Mouse (Mus musculus) liver, postnatal 0 days (tissue): ENCODE measurements around the gene Atp9a. TPM values are rescaled to one million over a fixed set of nuclear protein-coding genes. Genes with fewer than 3 reads are reported as not detected.

Source experiments
- ATAC-seq: fragments of 200-750 bp; cut with Nextera tagmentation; 2 replicates; pipeline ENCODE4 v1.8.0; 2017; ENCODE audit warnings: mild to moderate bottlenecking, moderate library complexity
- DNase-seq: peaks from one replicate; pipeline ENCODE4 v3.0.0-alpha.2; 2016
- H3K27ac ChIP-seq: fragments of 300-500 bp; sonication (generic); 2 replicates; pipeline ENCODE4 v1.5.1; 2014; ENCODE audit warnings: antibody characterized with exemption, moderate library complexity, mild to moderate bottlenecking, low read depth
- H3K27me3 ChIP-seq: fragments of 300-500 bp; sonication (generic); 2 replicates; pipeline ENCODE4 v1.6.1; 2014; ENCODE audit warnings: low read length, control low read depth, mixed read lengths; ENCODE audit not compliant: insufficient read depth
- H3K36me3 ChIP-seq: fragments of 300-500 bp; sonication (generic); replicated peaks from 2 replicates; pipeline ENCODE4 v1.6.1; 2014; ENCODE audit warnings: mild to moderate bottlenecking, control low read depth, low read length, moderate library complexity, mixed read lengths; ENCODE audit not compliant: insufficient read depth
- H3K4me1 ChIP-seq: fragments of 300-500 bp; sonication (generic); 2 replicates; pipeline ENCODE4 v1.6.1; 2014; ENCODE audit warnings: antibody characterized with exemption, mild to moderate bottlenecking, control low read depth; ENCODE audit not compliant: insufficient read depth
- H3K4me2 ChIP-seq: fragments of 300-500 bp; sonication (generic); 2 replicates; pipeline ENCODE4 v1.6.1; 2014; ENCODE audit warnings: low read depth, mild to moderate bottlenecking, low read length, moderate library complexity, mixed read lengths
- H3K4me3 ChIP-seq: fragments of 300-500 bp; sonication (generic); 2 replicates; pipeline ENCODE4 v1.5.1; 2014; ENCODE audit warnings: low read depth, low read length
- H3K9ac ChIP-seq: fragments of 300-500 bp; sonication (generic); replicated peaks from 2 replicates; pipeline ENCODE4 v1.6.1; 2014; ENCODE audit warnings: mild to moderate bottlenecking, moderate library complexity
- H3K9me3 ChIP-seq: fragments of 300-500 bp; sonication (generic); 2 replicates; pipeline ENCODE4 v1.6.1; 2016; ENCODE audit warnings: mild to moderate bottlenecking, control low read depth, low read length, mixed read lengths
- CTCF ChIP-seq: sonication (generic); IDR thresholded peaks from 2 replicates; pipeline ENCODE4 v1.5.1; 2016; ENCODE audit warnings: antibody characterized with exemption, low read depth
- EP300 ChIP-seq: IDR thresholded peaks from 2 replicates; pipeline ENCODE4 v1.6.1; 2016; ENCODE audit warnings: antibody characterized with exemption, low read depth, mild to moderate bottlenecking
- WGBS: fragments of 180-500 bp; shearing (Covaris S2); extraction: QIAGEN DNeasy Blood & Tissue Kit; methylation state at CpG from one replicate; pipeline ENCODE4 v1.1.7; 2014; ENCODE audit not compliant: insufficient replicate concordance; 5-methylcytosine and 5-hydroxymethylcytosine counted together
- polyA plus RNA-seq: library from polyadenylated mRNA; unstranded; fragments of >200 nt; fragmentation: Nextera tagmentation; extraction: Ambion mirVana; gene quantifications from 2 replicates; pipeline ENCODE4 v1.2.1, GENCODE M21; 2015

Atp9a gene
- polyA plus RNA-seq, 1 experiment from 2014 or later, result 7.3 TPM

DNA sequence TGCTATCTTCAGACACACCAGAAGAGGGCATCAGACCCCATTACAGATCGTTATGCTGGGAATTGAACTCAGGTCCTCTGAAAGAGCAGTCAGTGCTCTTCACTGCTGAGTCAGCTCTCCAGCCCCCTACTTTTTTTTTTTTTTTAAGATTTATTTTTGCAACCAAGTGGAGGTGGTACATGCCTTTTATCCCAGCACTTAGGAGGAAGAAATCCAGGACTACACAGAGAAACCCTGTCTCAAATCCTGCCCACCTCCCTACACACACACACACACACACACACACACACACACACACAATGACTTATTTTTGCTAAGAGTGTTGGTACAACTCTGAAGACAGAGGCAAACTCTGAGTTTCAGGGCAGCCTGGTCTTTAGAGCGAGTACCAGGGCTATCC lies 59.5 kb downstream of the Atp9a start:
- H3K4me2 ChIP-seq, result no peak overlapping the region
- H3K36me3 ChIP-seq, result no peaks in the 10 kb centered on the region
- DNase-seq (no peak), ATAC-seq (no peak)
- no peak overlapping the region for H3K9ac ChIP-seq
- no peak for TF ChIP-seq EP300
- no peak for TF ChIP-seq CTCF
- WGBS, result 81% methylated on average over 2 of the region's 2 CpGs
- H3K4me1 ChIP-seq, result no peaks in the 10 kb centered on the region
- H3K27ac ChIP-seq, result no peak overlapping the region
- H3K27me3 ChIP-seq, result no peaks in the 10 kb centered on the region
- no peak overlapping the region for H3K4me3 ChIP-seq
- H3K9me3 ChIP-seq, result no peaks in the 10 kb centered on the region

DNA sequence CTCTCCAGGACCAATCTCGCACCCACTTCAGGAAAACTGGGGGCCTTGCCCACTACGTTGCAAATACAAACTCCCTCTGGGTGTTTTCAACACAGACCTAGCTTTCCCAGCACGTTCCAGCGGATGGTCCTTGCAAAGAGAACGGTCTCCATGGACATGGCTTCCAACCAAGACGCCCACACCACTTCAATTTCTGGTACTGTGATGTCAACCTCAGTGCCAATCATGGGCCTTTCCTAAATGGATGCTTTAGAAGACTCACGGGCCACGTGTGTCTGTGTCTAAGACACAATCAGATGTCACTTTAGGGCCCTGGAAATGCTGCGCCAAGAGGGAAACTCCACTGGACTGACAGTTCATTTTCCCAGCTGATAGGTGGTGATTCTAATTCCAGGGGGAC lies 60.7 kb downstream of the Atp9a start:
- Histone ChIP-seq H3K27me3 (no peaks in the 10 kb centered on the region), H3K27ac (no peak overlapping the region), H3K4me2 (no peak overlapping the region), H3K9ac (no peak overlapping the region), H3K4me1 (no peaks in the 10 kb centered on the region), H3K9me3 (no peaks in the 10 kb centered on the region), H3K4me3 (no peak overlapping the region), H3K36me3 (no peaks in the 10 kb centered on the region)
- DNase-seq (no peak), ATAC-seq (no peak)
- 76% methylated on average over 9 of the region's 9 CpGs for WGBS
- TF ChIP-seq EP300, result no peak
- TF ChIP-seq CTCF, result no peak

- H3K4me2 ChIP-seq, result no peak overlapping the region
These were observed 62.6 kb downstream of the Atp9a start for GRCm38 (mm10) chr2:168679381-168680199.

GRCm38 (mm10) chr2:168678662-168679294 lies 63.4 kb downstream of the Atp9a start:
- TF ChIP-seq EP300 (no peak), CTCF (no peak)
- no peak overlapping the region for H3K27ac ChIP-seq
- no peaks in the 10 kb centered on the region for H3K4me1 ChIP-seq
- H3K27me3 ChIP-seq, result no peaks in the 10 kb centered on the region
- no peak overlapping the region for H3K4me3 ChIP-seq
- H3K9ac ChIP-seq, result no peak overlapping the region
- DNase-seq, result no peak
- ATAC-seq, result no peak
- no peaks in the 10 kb centered on the region for H3K9me3 ChIP-seq
- WGBS, result 74% methylated on average over 15 of the region's 15 CpGs
- no peaks in the 10 kb centered on the region; the same call in 1 of the 2 replicates for H3K36me3 ChIP-seq
- H3K4me2 ChIP-seq, result no peak overlapping the region

More at GRCm38 (mm10) chr2:168679381-168680199, 62.6 kb downstream of the Atp9a start:
- no peak for TF ChIP-seq EP300
- TF ChIP-seq CTCF, result 0 out of 2 replicates have a peak, but pooled peaks have one; percentile 13
- no peaks in the 10 kb centered on the region for H3K9me3 ChIP-seq
- H3K27me3 ChIP-seq, result no peaks in the 10 kb centered on the region
- WGBS, result 66% methylated on average over 19 of the region's 19 CpGs
- no peak for ATAC-seq
- H3K27ac ChIP-seq, result no peak overlapping the region
- no peak for DNase-seq
- no peaks in the 10 kb centered on the region for H3K4me1 ChIP-seq
- H3K4me3 ChIP-seq, result no peak overlapping the region
- H3K9ac ChIP-seq, result no peak overlapping the region
- H3K36me3 ChIP-seq, result no peaks in the 10 kb centered on the region; the same call in 1 of the 2 replicates

GRCm38 (mm10) chr2:168677650-168678049 lies 64.6 kb downstream of the Atp9a start:
- WGBS, result 73% methylated on average over 9 of the region's 9 CpGs
- Histone ChIP-seq H3K36me3 (no peaks in the 10 kb centered on the region; the same call in 1 of the 2 replicates), H3K9me3 (no peaks in the 10 kb centered on the region), H3K27me3 (no peaks in the 10 kb centered on the region), H3K27ac (no peak overlapping the region), H3K4me3 (no peak overlapping the region), H3K4me1 (no peaks in the 10 kb centered on the region), H3K4me2 (no peak overlapping the region), H3K9ac (no peak overlapping the region)
- no peak for DNase-seq
- no peak for TF ChIP-seq EP300
- TF ChIP-seq CTCF, result no peak
- ATAC-seq, result no peak

GRCm38 (mm10) chr2:168671724-168672123 lies 70.5 kb downstream of the Atp9a start:
- Histone ChIP-seq H3K27ac (no peak overlapping the region), H3K9me3 (no peaks in the 10 kb centered on the region), H3K27me3 (no peaks in the 10 kb centered on the region), H3K9ac (no peak overlapping the region), H3K4me3 (no peak overlapping the region), H3K36me3 (no peaks in the 10 kb centered on the region; the same call in 1 of the 2 replicates), H3K4me2 (no peak overlapping the region), H3K4me1 (no peaks in the 10 kb centered on the region)
- no peak for DNase-seq
- 85% methylated on average over 9 of the region's 9 CpGs for WGBS
- no peak for ATAC-seq
- TF ChIP-seq EP300, result no peak
- no peak for TF ChIP-seq CTCF
